Mouse (Mus musculus): Measurements from ENCODE around the gene Rc3h2.

The Rc3h2 gene

DNA sequence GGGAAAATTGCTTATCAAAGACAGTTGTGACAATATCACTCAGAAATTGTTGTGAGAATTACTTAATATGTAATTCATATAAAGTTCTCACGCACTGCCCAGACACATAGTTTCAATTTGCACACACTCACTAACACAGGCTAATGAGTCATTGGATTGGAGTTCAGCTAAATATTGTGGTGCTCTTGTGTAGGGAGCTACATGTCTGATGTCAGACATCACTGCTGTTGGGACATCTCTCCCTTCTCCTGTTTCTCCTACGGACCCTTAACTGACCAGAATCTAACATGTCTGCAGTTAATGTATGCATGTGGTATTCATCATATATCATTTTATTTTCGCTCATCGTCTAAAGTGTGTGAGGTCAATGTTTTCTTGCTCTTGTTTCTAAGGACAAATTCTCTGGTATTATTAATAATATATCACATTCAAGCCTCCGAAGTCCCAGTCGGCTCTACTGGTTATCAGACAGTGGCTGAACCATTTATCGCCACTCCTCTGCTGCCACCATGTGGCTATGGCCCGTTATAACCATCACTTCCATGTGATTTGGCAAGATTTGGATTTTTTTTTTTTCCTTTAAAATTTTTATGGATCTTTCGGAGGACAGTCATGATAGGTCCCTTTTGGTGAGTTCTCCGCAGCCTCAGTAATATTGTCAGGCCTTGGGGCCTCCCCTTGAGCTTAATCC, 84.1 kb downstream of the Rc3h2 start:
- no peak for DNase-seq (ENCODE audit: low spot score)

GRCm38 (mm10) chr2:37333321-37333720, 89.4 kb downstream of the Rc3h2 start:
- DNase-seq (ENCODE audit: low spot score) = no peak

GRCm38 (mm10) chr2:37326215-37326614, 96.5 kb downstream of the Rc3h2 start, which contains the start of gene Olfr368:
TSS of gene Olfr368 (plus strand) at chr2:37326515.
- no peak for DNase-seq (ENCODE audit: low spot score)
